Mouse (Mus musculus): Measurements from ENCODE around the gene Fli1. TPM values are rescaled to one million over a fixed set of nuclear protein-coding genes. Genes with fewer than 3 reads are reported as not detected.

The Fli1 gene
- polyA plus RNA-seq, 1 experiment from 2014 or later: 22.5 TPM

- no peak overlapping the region for H3K4me3 ChIP-seq
- DNase-seq (ENCODE audit: extremely low spot score, low spot score): no peak
- no peaks in the 10 kb centered on the region for H3K36me3 ChIP-seq (replicated peaks)
- WGBS: 98% methylated on average over 3 of the region's 3 CpGs
- H3K27me3 ChIP-seq (ENCODE audit: poor library complexity, severe bottlenecking): peaks cover 72% of the 10 kb centered on the region
- H3K4me1 ChIP-seq: peaks cover 15% of the 10 kb centered on the region
- H3K9me3 ChIP-seq: no peaks in the 10 kb centered on the region
- H3K27ac ChIP-seq: no peak overlapping the region
Measured at GRCm38 (mm10) chr9:32415952-32416351, 126.7 kb downstream of the Fli1 start.

- WGBS: 38% methylated on average over 1 of the region's 1 CpGs
- no peaks in the 10 kb centered on the region for H3K9me3 ChIP-seq
- no peak for DNase-seq (ENCODE audit: extremely low spot score, low spot score)
- no peak overlapping the region for H3K4me3 ChIP-seq
- no peak overlapping the region for H3K27ac ChIP-seq
- H3K27me3 ChIP-seq (ENCODE audit: poor library complexity, severe bottlenecking): peaks cover 82% of the 10 kb centered on the region
- H3K36me3 ChIP-seq (replicated peaks): no peaks in the 10 kb centered on the region
- H3K4me1 ChIP-seq: peaks cover 20% of the 10 kb centered on the region
Measured at GRCm38 (mm10) chr9:32414956-32415355, 127.7 kb downstream of the Fli1 start.

GRCm38 (mm10) chr9:32412836-32413580 is 129.7 kb downstream of the Fli1 start:
- peaks cover 100% of the 10 kb centered on the region for H3K27me3 ChIP-seq (ENCODE audit: poor library complexity, severe bottlenecking)
- H3K36me3 ChIP-seq (replicated peaks): no peaks in the 10 kb centered on the region
- H3K4me3 ChIP-seq: no peak overlapping the region
- no peaks in the 10 kb centered on the region for H3K9me3 ChIP-seq
- 80% methylated on average over 10 of the region's 10 CpGs for WGBS
- no peak for DNase-seq (ENCODE audit: extremely low spot score, low spot score)
- H3K4me1 ChIP-seq: peaks cover 38% of the 10 kb centered on the region
- no peak overlapping the region for H3K27ac ChIP-seq

GRCm38 (mm10) chr9:32411507-32411906 is 131.2 kb downstream of the Fli1 start:
- Histone ChIP-seq H3K4me1 (peaks cover 29% of the 10 kb centered on the region), H3K4me3 (no peak overlapping the region), H3K27me3 (ENCODE audit: poor library complexity, severe bottlenecking) (peaks cover 100% of the 10 kb centered on the region), H3K9me3 (no peaks in the 10 kb centered on the region), H3K27ac (no peak overlapping the region), H3K36me3 (replicated peaks) (no peaks in the 10 kb centered on the region)
- no peak for DNase-seq (ENCODE audit: extremely low spot score, low spot score)
- 90% methylated on average over 5 of the region's 5 CpGs for WGBS

GRCm38 (mm10) chr9:32410671-32411070 is 132.0 kb downstream of the Fli1 start:
- Histone ChIP-seq H3K9me3 (no peaks in the 10 kb centered on the region), H3K27me3 (ENCODE audit: poor library complexity, severe bottlenecking) (peaks cover 100% of the 10 kb centered on the region), H3K4me1 (peaks cover 29% of the 10 kb centered on the region), H3K4me3 (no peak overlapping the region), H3K36me3 (replicated peaks) (no peaks in the 10 kb centered on the region), H3K27ac (no peak overlapping the region)
- 90% methylated on average over 5 of the region's 5 CpGs for WGBS
- no peak for DNase-seq (ENCODE audit: extremely low spot score, low spot score)

DNA sequence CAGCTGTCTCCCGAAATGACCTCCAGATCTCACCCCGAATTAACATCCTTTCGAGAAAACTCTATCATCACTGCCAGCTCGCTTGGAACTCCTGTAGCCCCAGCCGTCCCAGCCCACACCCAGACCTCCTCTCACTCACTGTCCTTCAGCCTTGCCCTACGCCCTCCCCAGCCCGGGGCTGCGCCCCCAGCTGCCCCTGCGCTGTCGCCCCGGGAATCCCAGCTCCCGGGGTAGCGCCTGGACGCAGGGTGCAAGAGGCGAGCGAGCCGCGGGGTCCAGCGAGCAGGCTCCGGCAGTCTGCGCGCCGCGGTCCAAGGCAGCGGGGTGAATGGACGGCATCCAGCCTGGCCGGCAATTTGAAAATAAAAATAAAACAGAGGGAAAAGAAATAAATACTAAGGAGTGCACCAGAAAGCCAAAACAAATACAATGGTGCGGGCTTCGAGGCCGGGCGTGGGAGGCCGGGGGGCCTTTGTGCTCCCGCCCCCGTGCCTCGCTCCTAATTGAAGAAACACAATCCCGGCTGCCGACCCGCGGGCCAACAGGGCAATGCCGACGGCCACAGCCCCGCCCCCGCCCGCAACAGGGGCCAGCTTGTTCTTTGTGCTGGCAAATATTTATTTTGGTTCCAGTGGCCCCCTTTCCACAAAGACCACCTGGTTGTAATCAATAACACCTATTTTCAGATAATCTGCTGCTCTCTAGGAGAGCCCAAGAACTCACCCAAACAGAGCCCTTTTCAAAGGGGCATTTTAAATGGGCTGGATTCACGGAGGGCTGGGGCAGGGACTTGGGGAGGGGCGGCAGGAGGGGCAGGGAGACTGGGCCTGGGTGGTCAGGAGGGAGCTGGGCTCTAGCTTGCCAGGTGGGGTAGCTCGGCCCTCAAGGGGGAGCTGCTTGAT is 133.3 kb downstream of the Fli1 start:
- no peaks in the 10 kb centered on the region for H3K9me3 ChIP-seq
- peaks cover 24% of the 10 kb centered on the region for H3K4me1 ChIP-seq
- under 1% methylated on average over 47 of the region's 47 CpGs for WGBS
- peak overlapping the region; percentile 59 for H3K4me3 ChIP-seq
- peak; percentile 71 for DNase-seq (ENCODE audit: extremely low spot score, low spot score)
- H3K27ac ChIP-seq: peak overlapping the region; percentile 87
- H3K27me3 ChIP-seq (ENCODE audit: poor library complexity, severe bottlenecking): peaks cover 100% of the 10 kb centered on the region
- H3K36me3 ChIP-seq (replicated peaks): no peaks in the 10 kb centered on the region

- Histone ChIP-seq H3K27ac (peak overlapping the region; percentile 87), H3K4me3 (peak overlapping the region; percentile 59), H3K27me3 (ENCODE audit: poor library complexity, severe bottlenecking) (peaks cover 100% of the 10 kb centered on the region), H3K4me1 (peaks cover 24% of the 10 kb centered on the region), H3K9me3 (no peaks in the 10 kb centered on the region), H3K36me3 (replicated peaks) (no peaks in the 10 kb centered on the region)
- DNase-seq (ENCODE audit: extremely low spot score, low spot score): peak; percentile 26
- 3% methylated on average over 8 of the region's 8 CpGs for WGBS
Measured at GRCm38 (mm10) chr9:32408730-32409059, 134.0 kb downstream of the Fli1 start.

DNA sequence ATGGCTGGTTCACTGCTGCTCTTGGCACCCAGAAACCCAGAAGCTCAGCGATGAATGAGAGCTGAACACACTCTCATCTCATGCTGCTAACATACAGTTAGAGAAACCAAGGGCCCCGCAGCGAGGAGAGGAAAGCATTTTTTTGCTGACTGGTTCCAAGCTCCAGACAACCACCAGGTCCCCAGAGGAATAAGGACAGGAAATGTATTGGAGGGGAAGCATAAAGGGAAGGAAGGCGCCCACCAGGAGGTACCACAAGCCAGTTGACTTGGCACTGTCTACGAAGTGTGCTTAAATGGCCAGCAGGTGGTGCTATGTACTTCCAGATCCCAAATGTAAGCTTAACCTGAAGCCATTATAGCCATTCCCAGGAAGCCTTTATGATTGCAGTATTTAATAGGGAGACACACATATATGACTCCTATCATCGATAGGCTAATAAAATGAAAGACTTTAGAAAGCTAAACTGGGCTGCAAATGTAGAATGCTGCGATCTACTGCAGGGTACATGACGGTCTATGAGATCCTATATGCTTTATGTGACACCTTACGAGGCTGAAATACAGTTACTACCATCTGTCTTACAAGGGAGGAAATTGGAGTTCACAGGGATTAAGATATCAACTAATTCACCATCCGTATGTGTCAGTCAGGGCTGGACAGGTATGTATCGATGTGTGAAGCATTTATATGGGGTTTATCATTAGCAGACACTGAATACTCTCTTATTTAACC is 137.3 kb downstream of the Fli1 start:
- no peaks in the 10 kb centered on the region for H3K36me3 ChIP-seq (replicated peaks)
- H3K27ac ChIP-seq: no peak overlapping the region
- H3K27me3 ChIP-seq (ENCODE audit: poor library complexity, severe bottlenecking): peaks cover 85% of the 10 kb centered on the region
- H3K9me3 ChIP-seq: no peaks in the 10 kb centered on the region
- peak; percentile 51 for DNase-seq (ENCODE audit: extremely low spot score, low spot score)
- WGBS: 41% methylated on average over 11 of the region's 11 CpGs
- no peak overlapping the region for H3K4me3 ChIP-seq
- peaks cover 22% of the 10 kb centered on the region for H3K4me1 ChIP-seq

DNA sequence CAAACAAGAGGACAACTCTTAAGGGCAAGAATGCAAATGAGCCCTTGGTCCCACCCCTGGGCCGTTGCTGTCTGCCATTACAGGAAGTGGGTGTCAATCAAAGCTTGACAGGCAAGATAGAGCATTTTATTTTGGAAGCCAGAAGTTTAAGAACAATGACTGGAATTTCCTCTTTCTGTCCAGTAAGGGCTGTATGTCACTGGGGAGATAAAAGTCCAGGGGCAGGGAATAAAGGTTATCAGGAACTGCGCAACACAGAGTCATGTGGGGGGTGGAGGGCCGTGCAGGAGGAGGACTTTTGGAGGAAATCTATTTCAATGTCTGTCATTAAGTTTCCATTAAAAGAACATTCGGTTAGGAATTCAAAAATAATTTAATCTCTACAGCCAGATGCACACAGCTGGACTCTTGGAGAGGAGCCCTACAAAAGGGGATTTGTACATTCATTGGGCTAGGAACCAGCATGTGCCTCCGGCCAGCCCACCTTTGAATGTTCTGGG is 141.9 kb downstream of the Fli1 start:
- H3K36me3 ChIP-seq (replicated peaks): no peaks in the 10 kb centered on the region
- H3K4me3 ChIP-seq: no peak overlapping the region
- no peak for DNase-seq (ENCODE audit: extremely low spot score, low spot score)
- no peak overlapping the region for H3K27ac ChIP-seq
- WGBS: 73% methylated on average over 5 of the region's 5 CpGs
- H3K9me3 ChIP-seq: no peaks in the 10 kb centered on the region
- H3K4me1 ChIP-seq: no peaks in the 10 kb centered on the region
- peaks cover 39% of the 10 kb centered on the region for H3K27me3 ChIP-seq (ENCODE audit: poor library complexity, severe bottlenecking)

- H3K9me3 ChIP-seq: no peaks in the 10 kb centered on the region
- 88% methylated on average over 2 of the region's 2 CpGs for WGBS
- no peak for DNase-seq (ENCODE audit: extremely low spot score, low spot score)
- peaks cover 34% of the 10 kb centered on the region for H3K27me3 ChIP-seq (ENCODE audit: poor library complexity, severe bottlenecking)
- no peaks in the 10 kb centered on the region for H3K4me1 ChIP-seq
- H3K4me3 ChIP-seq: no peak overlapping the region
- H3K27ac ChIP-seq: no peak overlapping the region
- H3K36me3 ChIP-seq (replicated peaks): no peaks in the 10 kb centered on the region
Measured at GRCm38 (mm10) chr9:32400212-32400611, 142.4 kb downstream of the Fli1 start.

GRCm38 (mm10) chr9:32394761-32395161 is 147.9 kb downstream of the Fli1 start:
- 92% methylated on average over 4 of the region's 4 CpGs for WGBS
- Histone ChIP-seq H3K9me3 (no peaks in the 10 kb centered on the region), H3K27me3 (ENCODE audit: poor library complexity, severe bottlenecking) (peaks cover 2% of the 10 kb centered on the region; the same call in 1 of the 2 replicates), H3K4me3 (no peak overlapping the region), H3K27ac (no peak overlapping the region), H3K36me3 (replicated peaks) (no peaks in the 10 kb centered on the region), H3K4me1 (no peaks in the 10 kb centered on the region)
- DNase-seq (ENCODE audit: extremely low spot score, low spot score): no peak

DNA sequence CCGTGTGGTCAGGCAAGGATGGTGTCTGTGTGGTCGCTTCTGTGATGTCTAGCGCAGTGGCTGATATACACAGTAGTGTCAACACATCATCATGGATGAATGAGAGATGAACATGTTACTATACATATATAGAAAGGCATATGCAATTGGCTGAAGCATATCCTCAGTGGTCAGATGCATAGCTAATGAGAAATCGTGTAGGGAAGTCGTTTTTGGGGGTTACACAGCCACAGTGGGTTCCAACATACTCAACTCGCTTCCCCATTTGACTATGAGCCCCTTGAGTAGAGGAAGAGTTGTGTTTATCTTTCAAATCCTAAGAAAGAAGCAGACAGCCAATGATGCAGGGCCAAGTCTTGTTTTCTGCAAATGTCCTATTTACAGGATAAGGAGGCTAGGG is 149.9 kb downstream of the Fli1 start:
- WGBS: 90% methylated on average over 6 of the region's 6 CpGs
- H3K4me1 ChIP-seq: no peaks in the 10 kb centered on the region
- H3K27me3 ChIP-seq (ENCODE audit: poor library complexity, severe bottlenecking): peaks cover 4% of the 10 kb centered on the region; the same call in 1 of the 2 replicates
- H3K9me3 ChIP-seq: no peaks in the 10 kb centered on the region
- H3K27ac ChIP-seq: no peak overlapping the region
- no peaks in the 10 kb centered on the region for H3K36me3 ChIP-seq (replicated peaks)
- H3K4me3 ChIP-seq: no peak overlapping the region
- DNase-seq (ENCODE audit: extremely low spot score, low spot score): no peak

Data from forebrain, embryonic 10.5 days (tissue).